Mouse (Mus musculus) spleen, adult 2 months (tissue): ENCODE measurements around the gene Fdxr.

Source experiments
- CTCF ChIP-seq: fragments of 200-500 bp; IDR thresholded peaks from 2 replicates; pipeline ENCODE4 v1.5.1; 2011; ENCODE audit warnings: mild to moderate bottlenecking, inconsistent platforms; ENCODE audit not compliant: insufficient read depth, insufficient read length, insufficient replicate concordance; ENCODE audit errors: extremely low read depth
- POLR2A ChIP-seq: fragments of 200-500 bp; IDR thresholded peaks from 2 replicates; pipeline ENCODE4 v1.6.1; 2011; ENCODE audit warnings: low read depth, low read length, inconsistent platforms

DNA sequence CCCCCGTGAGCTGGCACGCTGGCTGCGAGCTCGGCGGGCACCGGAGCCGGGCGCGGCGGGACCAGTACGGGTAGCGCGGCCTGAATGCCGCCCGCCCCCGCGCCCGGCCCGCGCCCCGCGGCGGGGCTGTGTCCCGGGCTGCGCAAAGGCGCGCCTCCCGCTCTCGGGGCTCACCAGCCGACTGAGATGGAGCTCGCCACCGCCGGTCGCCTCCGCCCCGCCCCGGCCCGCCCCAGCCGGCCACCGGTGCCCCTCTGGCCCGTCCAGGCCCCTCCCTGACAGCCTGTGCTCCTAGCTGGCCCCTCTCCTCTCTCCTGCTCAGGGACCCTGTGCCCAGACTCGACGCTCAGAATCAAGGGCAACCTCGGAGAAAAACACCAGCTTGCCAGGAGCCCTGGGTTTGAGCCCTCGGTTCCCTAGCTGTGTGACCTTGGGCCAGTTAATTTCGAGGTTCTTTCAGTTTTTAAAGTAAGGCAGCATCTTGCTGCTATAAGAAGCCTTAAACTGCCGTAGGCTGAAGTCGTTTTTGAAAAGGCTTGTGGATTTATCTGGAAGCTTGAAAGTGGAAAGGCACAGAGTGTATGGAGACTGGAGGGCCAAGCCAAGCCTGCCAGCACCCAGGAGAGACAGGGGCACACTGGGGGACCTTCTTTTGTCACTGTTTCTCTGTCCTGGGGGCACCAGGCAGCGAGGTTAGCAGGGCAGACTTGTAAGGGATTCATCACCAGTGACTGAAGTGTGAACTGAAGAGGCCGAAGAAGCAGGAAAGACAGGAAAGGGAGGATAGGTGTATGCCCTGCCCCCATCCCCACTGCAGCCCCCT is 9.6 kb downstream of the Fdxr start, which contains the start of gene Grin2c:
- TF ChIP-seq CTCF (no peak), POLR2A (no peak)
